Mouse (Mus musculus): ENCODE measurements around the gene Medag.

Medag gene

DNA sequence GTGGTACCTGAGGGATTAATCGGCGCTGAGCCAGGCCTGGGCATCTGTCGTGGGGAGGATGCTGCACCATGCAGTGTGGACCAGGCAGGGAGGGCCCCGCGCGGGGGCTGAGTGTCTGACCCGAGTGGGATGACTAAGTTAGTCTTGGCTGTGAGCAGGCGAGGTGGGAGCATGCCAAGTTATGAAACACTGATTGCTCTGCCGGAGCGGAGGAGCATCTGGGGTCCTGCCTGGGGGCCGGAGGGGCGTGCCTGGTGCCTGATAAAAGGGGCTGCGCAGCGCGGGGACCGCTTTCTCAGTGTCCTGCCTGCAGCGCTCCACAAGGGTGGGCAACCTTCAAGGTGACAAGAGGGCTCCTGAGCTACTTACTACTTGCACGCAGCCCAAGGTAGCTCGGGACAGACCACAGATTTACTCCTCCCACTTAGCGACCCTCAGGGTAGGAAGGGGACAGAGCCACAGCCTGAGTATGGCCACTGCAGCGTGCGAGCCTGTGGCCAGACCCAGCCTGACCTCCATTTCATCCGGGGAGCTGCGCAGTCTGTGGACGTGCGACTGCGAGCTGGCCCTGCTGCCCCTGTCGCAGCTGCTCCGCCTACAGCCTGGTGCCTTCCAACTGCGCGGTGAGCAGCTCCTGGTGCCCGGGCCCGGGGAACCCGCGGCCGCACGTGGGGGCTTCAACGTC lies at the start of gene Medag:
Gene Medag (plus strand): TSS at position 241 of the 685 bp plus-strand sequence.
- DNase-seq (ENCODE audit: low spot score), result peak; percentile 52

GRCm38 (mm10) chr5:149362626-149363025 lies 48.9 kb upstream of the Medag start:
- no peak for DNase-seq (ENCODE audit: low spot score)

DNA sequence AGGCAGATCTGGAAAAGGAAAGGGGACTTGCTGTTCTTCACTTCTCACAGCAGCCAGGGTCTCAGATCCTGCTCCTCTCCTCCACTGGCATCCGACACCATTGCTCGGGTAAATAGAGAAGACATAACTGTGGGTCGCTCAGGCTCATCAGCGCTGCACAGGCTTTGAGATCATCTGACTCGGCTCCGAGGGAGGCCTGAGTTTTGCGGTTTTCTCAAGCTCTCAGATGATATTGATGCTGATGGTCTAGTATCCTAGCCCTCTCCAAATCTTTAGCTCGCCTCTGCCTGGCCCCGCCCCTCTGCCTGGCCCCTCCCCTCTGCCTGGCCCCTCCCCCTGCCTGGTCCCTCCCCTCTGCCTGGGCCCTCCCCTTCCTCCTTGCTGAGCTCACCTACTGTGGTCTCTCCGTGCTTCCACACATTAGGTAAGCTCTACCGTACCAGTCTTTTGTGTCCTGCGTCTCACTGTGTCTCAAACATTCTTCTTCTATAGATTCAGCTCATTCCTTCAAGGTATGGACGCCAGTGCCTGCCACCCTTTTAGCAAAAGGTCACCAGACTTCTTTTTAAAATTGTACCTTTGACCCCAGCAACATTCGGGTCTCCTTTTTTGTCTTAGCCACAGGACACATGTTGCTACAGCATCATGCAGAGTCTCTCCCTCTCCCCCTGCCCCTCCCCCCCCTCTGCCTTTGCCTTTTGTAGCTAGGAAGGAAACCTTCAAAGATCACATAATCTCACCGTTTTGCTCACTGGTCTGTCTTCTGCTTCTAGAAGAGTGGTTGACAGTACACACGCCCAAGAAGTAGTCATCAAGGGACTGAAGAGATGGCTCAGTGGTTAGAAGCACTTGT lies 47.4 kb upstream of the Medag start:
- DNase-seq (ENCODE audit: low spot score), result no peak

GRCm38 (mm10) chr5:149367011-149367410 lies 44.5 kb upstream of the Medag start:
- DNase-seq (ENCODE audit: low spot score), result no peak

- no peak for DNase-seq (ENCODE audit: low spot score)
Observed at GRCm38 (mm10) chr5:149367544-149368466, 43.7 kb upstream of the Medag start.

- DNase-seq (ENCODE audit: low spot score), result no peak
Observed at GRCm38 (mm10) chr5:149368575-149369312, 42.8 kb upstream of the Medag start.

DNA sequence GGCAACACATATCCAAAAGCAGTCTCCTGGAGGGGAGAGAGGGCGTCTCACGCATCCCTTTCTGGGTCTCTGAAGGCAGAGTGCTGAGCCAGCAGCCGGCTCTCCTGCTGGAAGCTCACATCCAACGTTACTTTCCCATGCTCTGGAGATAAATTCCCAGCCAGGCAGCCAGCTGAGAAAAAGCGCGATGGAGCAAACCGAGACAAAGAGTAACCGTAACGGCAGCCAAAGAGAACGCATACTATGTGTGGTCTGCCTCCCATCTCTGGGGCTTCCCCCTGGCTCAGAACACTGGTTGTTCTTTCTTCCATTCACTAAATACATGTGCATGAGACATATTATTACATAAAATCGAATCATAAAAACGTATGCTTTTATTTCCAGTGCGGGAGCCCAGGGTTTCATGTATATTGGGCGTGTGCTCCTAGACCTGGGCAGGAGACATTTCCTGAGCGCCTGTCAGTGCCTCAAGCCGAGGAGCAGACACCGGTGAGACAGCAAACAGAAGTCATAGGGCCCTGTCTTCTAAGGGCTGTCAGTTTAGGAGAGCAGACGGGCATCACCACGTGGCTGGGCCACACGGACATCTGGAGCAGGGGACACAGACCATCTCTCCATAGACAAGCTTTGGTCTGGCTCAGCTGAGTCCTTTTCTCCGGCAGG lies 42.0 kb upstream of the Medag start:
- no peak for DNase-seq (ENCODE audit: low spot score)

DNA sequence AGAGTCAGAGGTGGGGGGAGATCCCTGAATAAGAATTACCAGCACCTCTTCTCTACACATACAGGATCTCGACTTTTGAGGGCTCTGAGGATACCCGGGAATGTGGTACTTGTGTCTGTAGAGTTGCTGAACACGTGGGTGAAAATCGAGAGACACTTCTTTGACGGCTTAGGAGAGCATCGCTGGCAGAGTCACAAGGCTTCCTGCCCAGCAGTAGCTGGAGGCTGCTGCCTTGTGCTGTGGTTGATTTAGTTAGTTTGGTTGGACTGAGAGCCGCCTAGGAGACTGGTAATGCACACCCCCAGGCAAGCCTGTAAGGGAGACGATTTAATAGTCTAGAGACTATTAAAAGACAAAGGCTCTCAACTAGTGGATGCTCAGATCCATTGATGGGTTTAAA lies 39.5 kb upstream of the Medag start:
- no peak for DNase-seq (ENCODE audit: low spot score)

DNA sequence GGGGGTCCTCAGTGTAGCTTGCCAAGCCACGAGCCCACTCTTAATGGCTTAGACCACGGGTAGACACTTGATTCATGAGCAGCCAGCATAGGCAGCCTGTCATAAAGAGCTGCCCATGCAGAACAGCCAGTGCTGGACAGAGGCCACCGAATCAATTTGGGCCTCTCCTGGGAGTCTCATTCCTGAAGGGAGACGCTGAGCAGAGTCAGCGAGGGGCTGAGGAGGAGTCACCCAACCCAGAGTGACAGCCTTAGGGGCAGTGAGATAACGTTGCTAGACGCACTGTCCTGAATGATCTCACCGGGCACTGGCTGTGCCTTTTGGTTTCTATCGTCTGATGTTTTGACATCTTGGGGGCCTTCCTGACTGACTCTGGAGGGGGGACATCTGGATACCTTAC lies 38.3 kb upstream of the Medag start:
- no peak for DNase-seq (ENCODE audit: low spot score)

- DNase-seq (ENCODE audit: low spot score), result no peak
Observed at GRCm38 (mm10) chr5:149374026-149374425, 37.5 kb upstream of the Medag start.

DNA sequence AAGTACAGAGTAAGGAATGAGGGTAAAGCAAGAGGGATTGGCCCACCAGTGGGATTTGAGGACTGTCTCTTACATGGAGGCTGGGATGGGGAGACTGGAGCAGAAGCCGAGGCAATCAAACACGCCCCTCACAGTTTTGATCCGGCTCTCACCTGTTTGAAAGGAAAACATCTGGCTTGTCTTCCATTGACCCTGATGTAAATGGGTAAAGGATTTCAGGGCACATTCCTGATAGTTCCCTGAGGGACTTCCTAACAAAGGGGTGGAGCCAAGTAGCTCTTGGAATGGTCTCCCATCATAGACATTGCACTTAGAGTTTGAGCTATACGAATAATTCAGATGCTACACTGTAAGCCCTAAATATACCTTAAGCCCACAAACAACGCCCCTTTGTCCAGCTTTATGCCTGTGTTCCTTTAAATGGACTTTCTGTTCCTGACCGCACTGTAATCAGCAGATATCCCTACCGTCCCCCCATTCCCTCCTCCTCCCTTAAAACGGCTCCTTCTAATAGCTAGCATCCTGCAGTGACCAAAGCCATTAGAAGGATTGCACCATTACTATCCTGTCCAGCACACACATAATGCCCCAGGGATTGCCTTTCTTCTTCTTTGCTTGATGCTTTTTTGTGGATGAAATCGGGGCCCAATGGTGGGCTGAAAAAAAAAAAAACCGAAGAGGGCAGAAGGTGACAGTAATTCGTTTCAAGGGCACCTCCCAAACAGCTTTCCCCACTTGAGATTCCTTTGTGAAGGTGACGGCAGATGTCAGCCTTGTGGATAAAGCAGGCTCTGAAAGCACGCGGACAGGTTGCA lies 36.3 kb upstream of the Medag start:
- DNase-seq (ENCODE audit: low spot score), result peak; percentile 51

DNA sequence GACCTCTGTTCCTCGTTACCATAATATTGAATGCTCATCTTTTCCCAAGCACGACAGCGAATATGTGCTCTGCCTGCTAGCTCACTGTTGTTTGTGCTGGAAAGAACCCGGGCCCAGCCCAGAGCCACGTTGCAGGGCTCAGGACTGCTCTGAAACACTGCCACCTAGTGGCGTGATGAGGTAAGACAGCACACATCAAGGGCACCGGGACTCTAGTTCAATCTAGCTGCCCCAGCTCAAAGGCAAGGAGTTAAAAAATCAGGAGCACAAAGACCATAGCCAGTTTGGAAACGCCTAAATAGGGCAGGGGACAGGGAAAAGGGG lies 35.7 kb upstream of the Medag start:
- peak; percentile 96 for DNase-seq (ENCODE audit: low spot score)

DNA sequence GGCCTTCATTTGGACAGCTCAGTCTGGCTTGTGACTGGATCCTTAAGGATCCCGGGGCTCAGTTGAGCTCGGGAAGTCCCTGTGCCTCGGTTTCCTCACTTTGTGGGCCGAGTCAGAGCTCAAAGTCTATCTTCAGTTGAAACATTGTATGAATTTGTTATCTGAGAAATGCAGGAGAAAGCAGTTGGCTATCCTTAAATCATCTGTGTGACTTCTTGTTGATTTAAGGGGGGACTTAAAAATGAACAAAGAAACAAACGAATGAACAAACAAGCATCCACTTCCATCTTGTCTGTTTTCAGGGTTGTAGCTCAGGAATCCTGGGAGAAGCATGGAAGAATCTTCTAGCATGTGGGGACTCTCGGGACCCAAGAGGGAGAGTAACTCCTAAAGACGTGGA lies 35.2 kb upstream of the Medag start:
- DNase-seq (ENCODE audit: low spot score), result no peak

DNA sequence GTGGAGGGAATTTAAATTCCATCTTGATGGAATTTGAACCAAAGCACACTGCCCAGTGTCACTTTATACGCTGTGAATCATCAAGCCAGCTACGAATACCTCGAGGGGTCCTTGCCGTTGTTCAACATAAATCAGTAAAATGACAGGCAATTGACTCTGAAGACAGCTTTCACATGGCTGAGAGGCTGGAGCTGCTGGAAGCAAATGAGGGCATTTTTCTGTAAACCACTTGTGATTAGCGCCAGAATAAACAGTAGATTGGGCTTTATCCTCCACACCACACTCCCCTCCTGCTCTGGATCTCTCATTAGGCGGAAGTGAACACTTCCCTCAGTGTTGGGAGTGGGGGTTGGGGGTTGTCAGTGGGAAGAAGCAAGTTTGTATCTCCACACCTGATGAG lies 34.3 kb upstream of the Medag start:
- no peak for DNase-seq (ENCODE audit: low spot score)

GRCm38 (mm10) chr5:149378566-149378965 lies 33.0 kb upstream of the Medag start:
- no peak for DNase-seq (ENCODE audit: low spot score)

DNA sequence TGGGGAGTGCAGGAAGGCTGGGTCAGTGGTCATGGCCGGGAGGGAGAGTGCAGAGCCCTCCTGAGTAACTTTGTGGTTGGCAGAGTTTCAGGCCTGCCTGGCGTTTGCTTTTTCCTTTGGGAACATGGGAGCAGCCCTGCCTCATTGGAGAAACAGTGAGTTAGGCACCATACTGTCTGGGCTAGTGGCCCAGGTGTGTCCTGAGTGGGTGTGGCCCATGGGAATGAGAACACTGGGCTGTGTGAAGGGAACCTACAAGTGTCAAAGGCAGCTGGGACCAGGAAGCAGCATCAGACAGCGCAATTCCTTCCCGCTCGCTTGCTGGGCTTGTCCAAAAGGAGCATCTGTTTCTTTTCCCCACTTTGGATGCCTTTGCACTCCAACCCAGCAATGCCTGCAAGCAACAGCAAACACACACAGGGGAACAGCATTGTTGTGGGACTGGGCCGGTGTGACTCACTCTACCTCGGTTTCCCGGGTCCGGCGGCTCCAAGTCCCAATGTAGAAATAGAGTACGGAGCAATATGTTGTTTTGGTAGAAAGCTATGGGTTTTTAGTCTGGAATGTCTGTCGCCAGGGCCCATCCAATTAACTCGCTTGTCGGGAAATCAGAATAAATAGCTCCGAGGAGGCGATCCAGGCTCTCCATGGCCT lies 32.3 kb upstream of the Medag start:
- no peak for DNase-seq (ENCODE audit: low spot score)

DNA sequence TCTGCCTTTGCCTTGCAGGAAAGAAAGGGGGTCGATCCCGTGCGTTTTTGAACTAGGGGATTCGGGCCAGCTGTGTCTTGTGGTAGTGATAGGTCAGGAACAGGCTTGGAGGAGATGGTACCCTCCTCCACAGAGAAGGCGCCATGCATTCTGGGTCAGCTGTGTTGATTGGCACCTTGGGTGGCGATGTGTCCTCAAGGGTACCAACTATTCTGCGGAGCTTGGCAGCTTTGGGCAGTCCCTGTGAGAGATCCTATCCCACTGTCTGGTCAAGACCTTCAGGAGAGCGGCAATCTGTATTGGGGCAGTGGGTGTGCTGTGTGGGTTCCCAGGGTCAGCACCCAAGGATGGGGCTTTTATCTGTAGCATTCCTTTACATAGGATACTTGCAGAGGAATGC lies 31.7 kb upstream of the Medag start:
- DNase-seq (ENCODE audit: low spot score), result no peak

- DNase-seq (ENCODE audit: low spot score), result peak; percentile 79
Observed at GRCm38 (mm10) chr5:149380388-149380916, 31.1 kb upstream of the Medag start.

DNA sequence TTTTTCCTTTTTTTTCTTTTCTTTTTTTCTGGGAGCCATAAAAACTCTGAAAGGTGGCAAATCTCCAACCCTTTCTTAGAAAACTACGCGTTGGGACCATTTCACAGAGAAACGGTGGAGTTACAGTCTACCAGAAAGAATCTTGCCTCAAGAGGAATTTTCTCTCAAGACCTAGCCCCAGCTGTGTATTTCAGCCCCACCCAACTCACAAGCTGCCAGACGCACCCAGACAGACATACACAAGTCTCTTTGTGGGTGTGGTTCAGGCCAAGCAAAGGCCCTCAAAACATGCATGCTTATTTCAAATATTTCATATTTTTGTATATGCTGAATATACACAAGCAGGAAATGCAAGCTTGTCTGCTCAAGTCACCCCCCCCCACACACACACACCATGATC lies 29.6 kb upstream of the Medag start:
- DNase-seq (ENCODE audit: low spot score), result no peak

DNA sequence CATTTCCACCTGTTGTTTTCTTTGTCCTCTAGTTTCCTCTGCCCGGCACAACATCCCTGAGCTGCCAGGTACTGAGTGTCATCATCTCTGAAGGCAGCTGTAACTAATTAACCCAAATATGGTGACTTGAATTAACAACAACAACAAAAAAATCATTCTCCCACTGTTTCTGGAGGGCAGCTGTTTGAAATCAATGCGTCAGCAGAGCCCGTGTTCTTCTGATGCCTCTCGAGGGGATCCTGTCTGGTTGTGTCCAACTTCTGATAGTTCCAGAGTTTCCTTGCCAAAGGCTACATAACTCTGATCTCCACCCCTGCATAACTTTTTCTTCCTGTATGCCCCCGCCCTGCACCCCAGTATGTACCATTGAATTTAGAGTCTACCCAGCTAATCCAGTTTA lies 28.9 kb upstream of the Medag start:
- DNase-seq (ENCODE audit: low spot score), result no peak

Data from embryo, embryonic 10.5 days (tissue).